Mouse (Mus musculus) heart, adult 2 months (tissue): Measurements from ENCODE around the gene Ttc21a. TPM values are rescaled to one million over a fixed set of nuclear protein-coding genes. Genes with fewer than 3 reads are reported as not detected.

Experiments used
- DNase-seq, 2 experiments: peaks; one replicate each; pipeline ENCODE4 v3.0.0; 2021
- H3K27ac ChIP-seq: fragments of 200-600 bp; 2 replicates; pipeline ENCODE4 v1.8.1; 2022
- H3K27me3 ChIP-seq: fragments of 200-500 bp; 2 replicates; pipeline ENCODE4 v1.6.1; 2012; ENCODE audit warnings: mild to moderate bottlenecking, low read length, inconsistent platforms, mixed read lengths; ENCODE audit not compliant: control insufficient read depth, insufficient read depth
- H3K36me3 ChIP-seq: fragments of 200-500 bp; 2 replicates; pipeline ENCODE4 v1.6.1; 2012; ENCODE audit warnings: low read length, inconsistent platforms; ENCODE audit not compliant: control insufficient read depth, insufficient read depth
- H3K4me1 ChIP-seq: fragments of 200-500 bp; 2 replicates; pipeline ENCODE4 v1.6.1; 2011; ENCODE audit warnings: low read length; ENCODE audit not compliant: control insufficient read depth, insufficient read depth
- H3K4me3 ChIP-seq: fragments of 200-600 bp; 2 replicates; pipeline ENCODE4 v1.8.1; 2022
- H3K79me2 ChIP-seq: fragments of 200-500 bp; replicated peaks from 2 replicates; pipeline ENCODE4 v1.6.1; 2012; ENCODE audit warnings: mild to moderate bottlenecking, inconsistent platforms, low read length, moderate library complexity, mixed read lengths; ENCODE audit not compliant: control insufficient read depth, insufficient read depth
- H3K9ac ChIP-seq: fragments of 200-500 bp; 2 replicates; pipeline ENCODE4 v1.6.1; 2012; ENCODE audit warnings: low read depth, mild to moderate bottlenecking, control low read depth, inconsistent platforms, low read length, mixed read lengths
- CTCF ChIP-seq: fragments of 200-600 bp; IDR thresholded peaks from 2 replicates; pipeline ENCODE4 v1.8.1; 2022; ENCODE audit warnings: antibody characterized with exemption, mild to moderate bottlenecking, moderate library complexity
- EP300 ChIP-seq: fragments of 200-500 bp; IDR thresholded peaks from 2 replicates; pipeline ENCODE4 v1.6.1; 2011; ENCODE audit warnings: low read depth, low read length, control low read depth; ENCODE audit not compliant: insufficient read depth
- POLR2A ChIP-seq: fragments of 200-500 bp; IDR thresholded peaks from 2 replicates; pipeline ENCODE4 v1.6.1; 2011; ENCODE audit warnings: mild to moderate bottlenecking, low read depth, low read length, control low read depth; ENCODE audit not compliant: insufficient read depth
- WGBS: fragments of 180-500 bp; shearing (Covaris S2); methylation state at CpG from one replicate; pipeline ENCODE4 v1.1.7; 2018; 5-methylcytosine and 5-hydroxymethylcytosine counted together
- intact Hi-C: fragments of 180-260 bp; cut with DNase I; formaldehyde crosslinking; loops from one replicate; pipeline ENCODE4 v1.15.1; 2025
- polyA plus RNA-seq: library from polyadenylated mRNA; depleted of rRNA; stranded (reverse); fragments of >200 nt; gene quantifications from 2 replicates; pipeline ENCODE4 v1.2.3, GENCODE M21; 2012
- total RNA-seq, 2 experiments: library from RNA; stranded (reverse); gene quantifications; 2 replicates each; pipeline ENCODE4 v1.2.3; 2021

Gene Ttc21a
- total and polyA plus RNA-seq, 3 experiments = 0.70 TPM; not detected in 2

GRCm38 (mm10) chr9:119943326-119943725, 5.9 kb downstream of the Ttc21a start:
- DNase-seq = no peak
- Histone ChIP-seq H3K79me2 (no peaks in the 10 kb centered on the region), H3K4me1 (no peaks in the 10 kb centered on the region), H3K36me3 (no peaks in the 10 kb centered on the region), H3K9ac (no peak overlapping the region), H3K27me3 (no peaks in the 10 kb centered on the region), H3K4me3 (no peak overlapping the region), H3K27ac (no peak overlapping the region)
- TF ChIP-seq EP300 (no peak), CTCF (no peak), POLR2A (no peak)
- 90% methylated on average over 1 of the region's 1 CpGs for WGBS
- intact Hi-C loops = no loop called here

DNA sequence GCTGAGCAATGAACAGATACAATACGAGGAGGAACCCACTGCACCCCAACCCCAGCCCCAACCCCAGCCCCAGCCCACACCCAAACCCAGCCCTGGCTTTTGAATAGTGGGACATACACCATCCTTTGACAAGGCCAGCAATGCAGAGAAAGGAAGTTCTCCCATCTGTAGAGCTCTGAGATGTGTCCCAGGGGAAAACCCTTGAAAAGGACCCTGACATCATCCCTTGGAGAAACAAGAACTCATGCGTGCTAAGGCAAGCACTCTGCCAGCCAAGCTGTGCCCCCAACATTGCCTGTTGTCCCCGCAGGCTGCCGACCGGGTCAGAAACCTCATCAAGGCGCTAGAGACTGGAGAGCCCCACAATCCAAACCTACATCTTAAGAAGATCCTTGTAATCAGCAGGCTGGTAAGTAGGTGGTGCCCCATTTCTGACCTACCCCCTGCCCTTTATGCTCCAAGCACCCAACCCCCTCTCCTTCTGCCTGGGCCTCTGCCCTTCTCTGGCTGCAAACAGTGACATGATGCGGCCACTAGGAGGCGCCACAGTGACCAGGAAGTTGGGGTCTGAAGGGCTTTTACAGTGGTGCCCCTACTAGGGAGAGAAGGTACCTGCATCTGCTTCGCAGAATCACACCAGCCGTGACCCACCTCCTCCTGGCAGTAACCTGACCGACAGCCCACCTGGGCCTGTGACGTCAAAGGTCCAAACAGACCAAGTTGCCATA, 7.9 kb downstream of the Ttc21a start:
- no peaks in the 10 kb centered on the region for H3K36me3 ChIP-seq
- no peaks in the 10 kb centered on the region for H3K4me1 ChIP-seq
- no peak overlapping the region for H3K9ac ChIP-seq
- H3K27me3 ChIP-seq = no peaks in the 10 kb centered on the region
- H3K4me3 ChIP-seq = no peak overlapping the region
- H3K27ac ChIP-seq = no peak overlapping the region
- 67% methylated on average over 12 of the region's 12 CpGs for WGBS
- no peaks in the 10 kb centered on the region for H3K79me2 ChIP-seq
- peak; percentile 63 for TF ChIP-seq CTCF
- TF ChIP-seq EP300 = no peak
- intact Hi-C loops = no loop called here
- DNase-seq = no peak

GRCm38 (mm10) chr9:119948804-119949203, 11.4 kb downstream of the Ttc21a start:
- DNase-seq = no peak
- Histone ChIP-seq H3K27ac (no peak overlapping the region), H3K79me2 (no peaks in the 10 kb centered on the region), H3K27me3 (no peaks in the 10 kb centered on the region), H3K9ac (no peak overlapping the region), H3K36me3 (no peaks in the 10 kb centered on the region), H3K4me1 (no peaks in the 10 kb centered on the region), H3K4me3 (no peak overlapping the region)
- intact Hi-C loops = no loop called here
- TF ChIP-seq EP300 = no peak
- TF ChIP-seq CTCF = no peak
- no peak for TF ChIP-seq POLR2A
- WGBS = 31% methylated on average over 3 of the region's 3 CpGs

DNA sequence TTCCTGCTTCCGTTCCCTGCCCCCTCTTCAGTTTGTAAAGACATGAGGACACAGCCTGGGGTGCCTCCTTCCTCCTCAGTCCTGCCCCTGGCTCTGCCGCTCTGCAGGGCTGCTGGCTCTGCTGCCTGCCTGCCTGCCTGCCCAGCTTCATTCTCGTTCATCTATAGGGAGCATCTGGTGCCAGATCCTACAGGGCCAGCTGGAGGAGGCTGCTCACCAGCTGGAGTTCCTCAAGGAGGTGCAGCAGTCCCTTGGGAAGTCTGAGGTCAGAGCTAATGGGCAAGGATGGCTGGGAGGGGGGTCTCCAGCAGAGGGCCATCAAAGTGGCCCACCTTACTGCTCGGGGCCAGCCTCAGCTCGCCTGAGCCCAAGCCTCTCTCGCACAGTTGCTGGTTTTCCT, 13.0 kb downstream of the Ttc21a start:
- no peaks in the 10 kb centered on the region for H3K27me3 ChIP-seq
- no peak overlapping the region for H3K27ac ChIP-seq
- H3K36me3 ChIP-seq = no peaks in the 10 kb centered on the region
- no peaks in the 10 kb centered on the region for H3K79me2 ChIP-seq
- no peak for DNase-seq
- TF ChIP-seq EP300 (no peak), POLR2A (no peak), CTCF (no peak)
- WGBS = 55% methylated on average over 6 of the region's 6 CpGs
- no peaks in the 10 kb centered on the region for H3K4me1 ChIP-seq
- intact Hi-C loops = no loop called here
- H3K4me3 ChIP-seq = no peak overlapping the region
- no peak overlapping the region for H3K9ac ChIP-seq

GRCm38 (mm10) chr9:119951388-119951787, 14.0 kb downstream of the Ttc21a start:
- H3K79me2 ChIP-seq = no peaks in the 10 kb centered on the region
- H3K4me1 ChIP-seq = no peaks in the 10 kb centered on the region
- no peak overlapping the region for H3K27ac ChIP-seq
- DNase-seq = no peak
- WGBS = 71% methylated on average over 9 of the region's 9 CpGs
- no peaks in the 10 kb centered on the region for H3K36me3 ChIP-seq
- no peak for TF ChIP-seq CTCF
- TF ChIP-seq POLR2A = no peak
- TF ChIP-seq EP300 = no peak
- no peaks in the 10 kb centered on the region for H3K27me3 ChIP-seq
- H3K4me3 ChIP-seq = no peak overlapping the region
- H3K9ac ChIP-seq = no peak overlapping the region
- intact Hi-C loops = no loop called here

DNA sequence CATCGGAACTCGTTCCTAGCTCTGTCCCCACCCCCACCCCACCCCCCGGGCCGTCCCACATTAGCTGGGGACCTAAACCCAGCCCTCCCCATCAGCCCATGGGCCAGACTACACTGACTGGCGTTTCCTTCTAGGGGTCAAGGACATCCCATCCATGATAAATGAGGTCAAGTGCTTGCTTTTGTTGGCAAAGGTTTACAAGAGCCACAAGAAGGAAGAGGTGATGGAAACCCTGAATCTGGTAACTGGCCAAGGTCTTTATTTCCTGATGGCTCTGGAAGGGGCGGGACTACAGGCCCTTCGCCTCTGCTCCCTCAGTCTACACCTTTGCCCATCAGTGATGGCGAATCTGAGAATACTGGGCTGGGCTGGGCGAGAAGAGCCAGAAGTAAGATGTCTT, 21.4 kb downstream of the Ttc21a start:
- 53% methylated on average over 9 of the region's 9 CpGs for WGBS
- Histone ChIP-seq H3K27ac (no peak overlapping the region), H3K4me1 (peaks cover 2% of the 10 kb centered on the region), H3K4me3 (no peak overlapping the region), H3K27me3 (no peaks in the 10 kb centered on the region), H3K79me2 (no peaks in the 10 kb centered on the region), H3K9ac (no peak overlapping the region), H3K36me3 (no peaks in the 10 kb centered on the region)
- TF ChIP-seq CTCF = no peak
- no peak for TF ChIP-seq POLR2A
- no peak for TF ChIP-seq EP300
- no peak for DNase-seq
- intact Hi-C loops = no loop called here
